Mouse (Mus musculus): Measurements from ENCODE around the gene Slc25a29. TPM values are rescaled to one million over a fixed set of nuclear protein-coding genes. Genes with fewer than 3 reads are reported as not detected.

Slc25a29 gene
- total and polyA plus RNA-seq, 3 experiments = 1.1 to 2.0 (median 1.5) TPM

DNA sequence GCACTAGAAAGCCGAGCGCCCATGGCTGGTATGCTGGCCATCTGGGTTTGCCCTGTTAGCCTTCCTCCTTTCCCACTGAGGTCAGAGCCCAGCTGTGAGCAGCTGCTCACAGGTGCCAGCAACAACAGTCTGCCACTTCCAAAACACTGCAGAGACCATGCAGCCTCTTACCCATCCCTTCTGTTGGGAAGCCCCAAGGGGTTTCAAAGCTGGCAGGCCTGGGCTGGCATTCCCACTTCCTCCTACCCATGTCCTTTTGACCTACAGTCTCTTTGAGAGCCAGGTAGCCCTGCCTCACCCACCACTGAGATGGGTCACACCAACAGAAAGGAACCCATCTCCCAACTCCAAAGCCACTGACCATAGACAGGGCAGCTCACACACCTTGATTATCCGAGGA is 2.3 kb downstream of the Slc25a29 start:
- DNase-seq (ENCODE audit: extremely low read depth) = no peak
- Histone ChIP-seq H3K4me2 (ENCODE audit: insufficient read depth, low read depth, poor library complexity, severe bottlenecking) (no peak overlapping the region), H3K27me3 (replicated peaks) (no peaks in the 10 kb centered on the region), H3K4me3 (replicated peaks in 1 of 3; ENCODE audit: low read depth in 2 of 3, low read length in 2 of 3, poor library complexity in 1 of 3) (no peak overlapping the region), H3K36me3 (replicated peaks in 1 of 2; ENCODE audit: control insufficient read depth in 1 of 2, insufficient read depth in 1 of 2, low read length in 1 of 2) (peaks cover 2 to 51% of the 10 kb centered on the region in 2 experiments), H3K9ac (ENCODE audit: insufficient read depth, low read depth) (no peak overlapping the region), H3K27ac (ENCODE audit: insufficient read depth, low read depth) (no peak overlapping the region), H3K79me2 (replicated peaks; ENCODE audit: control insufficient read depth, extremely low read depth, insufficient read depth, poor library complexity, severe bottlenecking) (peaks cover 6% of the 10 kb centered on the region; the same call in 1 of the 2 replicates), H3K4me1 (ENCODE audit: control insufficient read depth in 1 of 2, insufficient read depth in 2 of 2) (peaks cover 7 to 24% of the 10 kb centered on the region in 2 experiments), H3K9me3 (replicated peaks; ENCODE audit: low read length) (no peaks in the 10 kb centered on the region)
- in situ Hi-C loops (cut with MboI; ENCODE audit: low pct_ligation_motif_present, low pct_unique_long_range_greater_than_20kb, low sequenced_read_pairs) (no loop called here), dilution Hi-C loops (cut with MboI; ENCODE audit: extremely low pct_ligation_motif_present, extremely low pct_unique_long_range_greater_than_20kb, low sequenced_read_pairs) (no loop called here)
- TF ChIP-seq NELFE (IDR thresholded peaks at IDR 0.05; ENCODE audit: low read depth, low read length) = no peak
- TF ChIP-seq ZMIZ1 (IDR thresholded peaks at IDR 0.05; ENCODE audit: low read depth, low read length) = no peak
- no peak for TF ChIP-seq CHD2 (IDR thresholded peaks at IDR 0.05; ENCODE audit: low read length)
- no peak for TF ChIP-seq POLR2AphosphoS2 (IDR thresholded peaks at IDR 0.05; ENCODE audit: low read depth, low read length)
- TF ChIP-seq USF2 (conservative IDR thresholded peaks at IDR 0.05; ENCODE audit: low read depth, low read length) = no peak
- TF ChIP-seq IRF4 (IDR thresholded peaks at IDR 0.05; ENCODE audit: low read depth, low read length) = no peak
- no peak for TF ChIP-seq TBP (conservative IDR thresholded peaks at IDR 0.05; ENCODE audit: low read depth, low read length)
- TF ChIP-seq MAFK (IDR thresholded peaks at IDR 0.05; ENCODE audit: insufficient replicate concordance, low read length) = no peak
- TF ChIP-seq MEF2A (IDR thresholded peaks at IDR 0.05; ENCODE audit: borderline replicate concordance, low read depth, low read length) = no peak
- no peak for TF ChIP-seq SMC3 (IDR thresholded peaks at IDR 0.05; ENCODE audit: low read depth, low read length)
- TF ChIP-seq ZC3H11A (IDR thresholded peaks at IDR 0.05; ENCODE audit: low read depth, low read length) = no peak
- TF ChIP-seq CHD1 (IDR thresholded peaks at IDR 0.05; ENCODE audit: low read depth, low read length) = no peak
- no peak for TF ChIP-seq ZKSCAN1 (IDR thresholded peaks at IDR 0.05; ENCODE audit: borderline replicate concordance, low read depth, low read length)
- TF ChIP-seq BHLHE40 (IDR thresholded peaks at IDR 0.05; ENCODE audit: low read depth, low read length) = no peak
- TF ChIP-seq CTCF (conservative IDR thresholded peaks at IDR 0.05 in 1 of 2, IDR thresholded peaks at IDR 0.05 in 1 of 2; ENCODE audit: low read depth in 2 of 2, low read length in 2 of 2) = no peak
- no peak for TF ChIP-seq MXI1 (IDR thresholded peaks at IDR 0.05; ENCODE audit: low read depth, low read length)

DNA sequence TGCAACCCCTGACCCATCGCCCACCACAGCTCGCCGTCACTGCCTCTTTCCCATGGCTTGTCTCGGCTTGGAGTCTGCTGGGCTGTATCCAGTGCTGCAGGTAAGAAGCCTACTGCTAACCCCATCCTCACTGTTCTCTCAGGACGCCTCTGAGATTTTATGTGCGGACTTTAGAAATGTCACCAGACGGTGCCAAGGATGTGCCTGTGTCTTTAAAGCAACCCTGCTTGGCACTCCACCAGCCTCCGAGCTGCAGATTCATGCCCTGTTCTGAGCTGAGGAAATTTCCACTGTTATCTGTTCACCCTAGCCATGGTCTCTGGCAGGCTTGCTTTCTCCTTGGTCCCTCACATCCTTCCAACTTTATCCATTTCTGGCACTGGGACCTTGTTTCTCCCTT is 2.8 kb downstream of the Slc25a29 start:
- no peak overlapping the region for H3K4me3 ChIP-seq (replicated peaks in 1 of 3; ENCODE audit: low read depth in 2 of 3, low read length in 2 of 3, poor library complexity in 1 of 3)
- no peaks in the 10 kb centered on the region for H3K27me3 ChIP-seq (replicated peaks)
- H3K79me2 ChIP-seq (replicated peaks; ENCODE audit: control insufficient read depth, extremely low read depth, insufficient read depth, poor library complexity, severe bottlenecking) = peaks cover 6% of the 10 kb centered on the region; the same call in 1 of the 2 replicates
- H3K9me3 ChIP-seq (replicated peaks; ENCODE audit: low read length) = peaks cover 3% of the 10 kb centered on the region
- no peak overlapping the region for H3K4me2 ChIP-seq (ENCODE audit: insufficient read depth, low read depth, poor library complexity, severe bottlenecking)
- in situ Hi-C loops (cut with MboI; ENCODE audit: low pct_ligation_motif_present, low pct_unique_long_range_greater_than_20kb, low sequenced_read_pairs) = no loop called here
- H3K9ac ChIP-seq (ENCODE audit: insufficient read depth, low read depth) = no peak overlapping the region
- H3K27ac ChIP-seq (ENCODE audit: insufficient read depth, low read depth) = no peak overlapping the region
- TF ChIP-seq ZKSCAN1 (IDR thresholded peaks at IDR 0.05; ENCODE audit: borderline replicate concordance, low read depth, low read length) (no peak), POLR2A (IDR thresholded peaks at IDR 0.05; ENCODE audit: low read depth, low read length) (no peak), TBP (conservative IDR thresholded peaks at IDR 0.05; ENCODE audit: low read depth, low read length) (no peak), JUND (conservative IDR thresholded peaks at IDR 0.05; ENCODE audit: low read depth, low read length) (no peak), ZNF384 (IDR thresholded peaks at IDR 0.05; ENCODE audit: low read depth, low read length) (no peak), MYC (IDR thresholded peaks at IDR 0.05; ENCODE audit: low read depth, low read length) (no peak), EP300 (IDR thresholded peaks at IDR 0.05; ENCODE audit: low read length) (no peak), NELFE (IDR thresholded peaks at IDR 0.05; ENCODE audit: low read depth, low read length) (no peak), HCFC1 (IDR thresholded peaks at IDR 0.05; ENCODE audit: low read depth, low read length) (no peak)
- dilution Hi-C loops (cut with MboI; ENCODE audit: extremely low pct_ligation_motif_present, extremely low pct_unique_long_range_greater_than_20kb, low sequenced_read_pairs) = no loop called here
- peaks cover 0 to 52% of the 10 kb centered on the region in 2 experiments for H3K36me3 ChIP-seq (replicated peaks in 1 of 2; ENCODE audit: control insufficient read depth in 1 of 2, insufficient read depth in 1 of 2, low read length in 1 of 2)
- DNase-seq (ENCODE audit: extremely low read depth) = no peak
- H3K4me1 ChIP-seq (ENCODE audit: control insufficient read depth in 1 of 2, insufficient read depth in 2 of 2) = peaks cover 7 to 20% of the 10 kb centered on the region in 2 experiments
